Mouse (Mus musculus) c-Kit-negative CD71-positive TER-119-positive erythroid progenitor cells, embryonic 14.5 days (primary cell): Measurements from ENCODE around the gene Naxd.

Source experiments
- DNase-seq: peaks from one replicate; pipeline ENCODE4 v3.0.0-alpha.2; 2013; ENCODE audit warnings: low read depth, low spot score

Naxd gene

DNA sequence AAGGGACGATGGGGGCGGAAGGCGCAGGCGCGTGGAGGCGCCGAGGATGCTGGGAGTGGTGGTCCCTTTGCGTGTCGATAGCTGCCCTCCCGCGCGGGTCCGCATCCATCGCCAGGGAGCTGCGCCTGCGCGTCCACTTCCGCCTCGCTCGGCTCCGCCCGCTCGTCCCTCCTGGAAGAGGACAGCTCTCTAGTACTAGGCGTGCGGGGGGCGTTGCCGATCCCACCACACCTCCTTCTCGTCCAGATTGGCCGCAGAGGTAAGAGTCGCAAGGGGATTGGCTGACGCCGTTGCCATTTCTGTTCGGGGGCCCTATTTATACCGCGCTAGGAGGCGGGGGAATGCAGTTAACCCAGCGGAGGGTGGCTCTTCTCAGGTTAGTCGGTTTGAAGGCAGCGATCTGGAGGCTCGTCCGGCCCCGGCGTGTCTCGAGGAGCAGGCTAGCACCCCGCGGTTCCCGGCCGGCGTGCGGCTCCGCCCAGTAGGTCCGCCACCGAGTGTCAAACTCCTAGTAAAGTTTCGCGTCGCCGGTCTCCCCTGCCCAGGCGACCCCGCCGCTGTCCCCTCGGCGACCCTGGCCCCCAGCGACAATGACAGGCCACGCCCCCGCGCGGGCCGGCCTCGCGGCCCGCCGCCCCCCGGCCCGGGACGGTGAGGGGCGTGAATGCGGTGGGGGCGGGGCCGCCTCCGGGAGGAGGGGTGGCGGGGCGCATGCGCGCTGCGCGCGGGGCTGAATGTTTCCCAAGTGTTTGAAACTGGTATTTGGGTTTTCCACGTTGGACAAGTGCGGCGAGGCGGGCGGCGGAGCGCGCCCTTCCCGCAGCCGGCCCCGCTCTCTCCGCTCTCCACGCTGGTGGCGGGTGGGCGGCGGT, 58.6 kb downstream of the Naxd start:
- peak; percentile 96 for DNase-seq

GRCm38 (mm10) chr8:11556691-11557423, 59.6 kb downstream of the Naxd start:
- peak; percentile 33 for DNase-seq

DNA sequence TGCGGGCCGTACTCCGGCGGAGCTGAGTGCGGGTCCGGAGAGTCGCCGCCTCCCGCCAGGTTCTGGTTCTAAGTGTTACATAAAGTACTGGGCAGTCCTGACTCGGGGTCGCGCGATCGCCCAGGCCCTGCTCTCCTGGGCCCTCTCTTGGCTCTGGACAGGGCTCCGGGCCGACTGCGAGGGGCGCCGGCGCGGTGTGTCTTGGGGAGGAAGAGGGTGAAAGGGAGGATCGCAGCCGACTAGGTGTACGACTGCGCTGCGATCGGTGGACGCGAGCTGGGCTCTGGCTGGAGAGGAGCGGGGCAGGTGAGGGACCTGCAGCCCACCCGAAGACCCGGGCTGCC, 60.1 kb downstream of the Naxd start:
- DNase-seq: no peak

- peak; percentile 96 for DNase-seq
These were observed 60.7 kb downstream of the Naxd start for GRCm38 (mm10) chr8:11557768-11558629.

DNA sequence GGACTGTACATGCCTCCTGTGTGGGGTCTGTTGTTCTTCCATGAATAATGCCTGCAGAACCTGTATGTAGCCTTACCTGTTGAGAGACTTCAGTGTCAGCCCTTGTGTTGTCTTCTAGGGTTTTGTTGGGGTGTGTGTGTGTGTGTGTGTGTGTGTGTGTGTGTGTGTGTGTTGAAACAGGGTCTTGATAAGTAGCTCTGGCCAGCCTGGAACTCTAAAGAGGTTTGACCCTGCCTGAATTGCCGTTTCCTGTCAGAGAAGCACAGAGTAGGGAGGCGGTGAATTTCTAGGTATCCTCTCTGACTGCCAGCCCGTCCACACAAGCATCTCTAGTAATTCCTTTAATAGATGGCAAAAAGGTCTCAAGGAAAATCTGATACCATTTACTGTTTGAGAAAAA, 62.2 kb downstream of the Naxd start:
- DNase-seq: no peak

- DNase-seq: no peak
These were observed 62.9 kb downstream of the Naxd start for GRCm38 (mm10) chr8:11560220-11560619.

- no peak for DNase-seq
These were observed 66.9 kb downstream of the Naxd start for GRCm38 (mm10) chr8:11564236-11564635.
